Mouse (Mus musculus) lung, embryonic 14.5 days (tissue): ENCODE measurements around the gene Phlpp1. TPM values are rescaled to one million over a fixed set of nuclear protein-coding genes. Genes with fewer than 3 reads are reported as not detected.
A peak's percentile ranks its signal among the peaks of the same experiment; 100 is the strongest.

Source experiments
- ATAC-seq: fragments of 200-750 bp; cut with Nextera tagmentation; 2 replicates; pipeline ENCODE4 v1.8.0; 2017; ENCODE audit warnings: mild to moderate bottlenecking, moderate TSS enrichment, moderate library complexity; ENCODE audit not compliant: insufficient read depth
- DNase-seq: peaks from one replicate; pipeline ENCODE4 v3.0.0-alpha.2; 2015
- H3K27ac ChIP-seq: fragments of 300-500 bp; sonication (generic); 2 replicates; pipeline ENCODE4 v1.5.1; 2014; ENCODE audit warnings: low read depth, mild to moderate bottlenecking, moderate library complexity
- H3K27me3 ChIP-seq: fragments of 300-500 bp; sonication (generic); 2 replicates; pipeline ENCODE4 v1.6.1; 2014; ENCODE audit warnings: low read length, control low read depth; ENCODE audit not compliant: insufficient read depth
- H3K36me3 ChIP-seq: fragments of 300-500 bp; sonication (generic); 2 replicates; pipeline ENCODE4 v1.6.1; 2014; ENCODE audit warnings: control low read depth; ENCODE audit not compliant: insufficient read depth
- H3K4me1 ChIP-seq: fragments of 300-500 bp; sonication (generic); 2 replicates; pipeline ENCODE4 v1.6.1; 2014; ENCODE audit warnings: antibody characterized with exemption, control low read depth; ENCODE audit not compliant: insufficient read depth
- H3K4me2 ChIP-seq: fragments of 300-500 bp; sonication (generic); 2 replicates; pipeline ENCODE4 v1.6.1; 2014; ENCODE audit warnings: mild to moderate bottlenecking
- H3K4me3 ChIP-seq: fragments of 300-500 bp; sonication (generic); 2 replicates; pipeline ENCODE4 v1.5.1; 2014; ENCODE audit warnings: low read depth, low read length
- H3K9ac ChIP-seq: fragments of 300-500 bp; sonication (generic); 2 replicates; pipeline ENCODE4 v1.6.1; 2014
- H3K9me3 ChIP-seq: fragments of 300-500 bp; sonication (generic); 2 replicates; pipeline ENCODE4 v1.6.1; 2016; ENCODE audit warnings: low read depth, low read length, control low read depth
- CTCF ChIP-seq: IDR thresholded peaks from 2 replicates; pipeline ENCODE4 v1.5.1; 2016; ENCODE audit warnings: antibody characterized with exemption, low read depth
- WGBS: fragments of 180-500 bp; shearing (Covaris S2); extraction: QIAGEN DNeasy Blood & Tissue Kit; methylation state at CpG from one replicate; pipeline ENCODE4 v1.1.7; 2014; 5-methylcytosine and 5-hydroxymethylcytosine counted together
- polyA plus RNA-seq: library from polyadenylated mRNA; unstranded; fragments of >200 nt; fragmentation: Nextera tagmentation; extraction: Ambion mirVana; gene quantifications from 2 replicates; pipeline ENCODE4 v1.2.1, GENCODE M21; 2014

The Phlpp1 gene
- polyA plus RNA-seq, 1 experiment from 2014 or later, result 4.2 TPM

DNA sequence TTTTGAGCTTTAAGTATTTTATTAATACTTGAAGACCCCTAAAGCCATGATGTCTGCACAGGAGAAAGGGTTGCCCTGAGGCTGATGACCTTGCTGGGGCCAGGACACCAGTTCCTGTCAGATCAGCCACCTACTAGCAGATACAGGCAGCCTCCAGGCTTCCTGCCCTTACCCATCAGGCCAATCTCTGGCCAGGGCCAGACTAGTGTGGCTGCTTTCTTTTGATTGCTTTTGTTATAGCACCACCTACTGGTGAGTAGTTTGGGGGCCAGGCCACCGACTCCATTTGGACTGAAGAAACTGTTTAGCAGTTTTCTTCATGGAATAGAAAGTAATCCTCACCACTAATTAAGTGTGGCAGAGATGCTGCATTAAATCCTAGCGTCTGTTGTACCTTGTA is 223.9 kb downstream of the Phlpp1 start:
- Histone ChIP-seq H3K9ac (no peak overlapping the region), H3K27me3 (no peaks in the 10 kb centered on the region), H3K27ac (no peak overlapping the region), H3K4me2 (no peak overlapping the region), H3K4me1 (no peaks in the 10 kb centered on the region), H3K9me3 (no peaks in the 10 kb centered on the region), H3K36me3 (peaks cover 17% of the 10 kb centered on the region), H3K4me3 (no peak overlapping the region)
- DNase-seq (peak; percentile 90), ATAC-seq (peak; percentile 77; the same call in 1 of the 2 replicates)
- 7% methylated on average over 2 of the region's 2 CpGs for WGBS
- TF ChIP-seq CTCF, result peak; percentile 81

DNA sequence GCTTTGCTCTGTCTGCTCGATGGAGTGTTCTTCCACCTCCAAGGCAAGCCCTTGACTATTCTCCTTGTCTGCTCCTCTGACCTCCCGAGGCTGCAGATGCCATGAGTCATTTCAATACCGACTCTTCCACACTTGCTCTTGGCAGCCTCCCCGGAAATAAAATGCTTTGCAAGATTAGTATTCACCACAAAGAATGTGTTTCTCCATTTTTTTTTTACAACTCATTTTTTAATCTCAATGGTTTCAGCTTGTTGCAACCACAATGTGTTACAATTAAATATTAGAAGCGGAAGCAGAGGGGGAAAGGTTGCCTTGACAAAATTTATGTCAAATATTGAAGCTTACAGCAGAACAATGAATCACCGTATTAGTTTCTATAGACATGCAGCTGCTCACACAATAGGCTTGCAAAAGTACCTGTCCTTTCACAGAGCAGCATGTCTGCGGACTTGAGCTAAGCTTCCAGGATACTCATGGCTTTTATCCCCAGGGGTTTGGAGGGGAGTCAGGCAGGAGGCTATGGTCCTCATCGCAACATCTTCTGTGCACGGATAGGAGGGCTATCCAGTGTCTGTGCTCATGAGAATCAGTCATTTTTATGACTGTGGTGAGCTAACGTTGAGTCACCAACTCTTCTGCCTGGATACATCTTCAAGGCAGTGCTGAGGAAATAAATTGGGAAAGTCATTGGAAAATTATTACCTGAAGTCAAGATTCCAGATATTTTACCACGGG is 229.5 kb downstream of the Phlpp1 start:
- ATAC-seq, result no peak
- WGBS, result 55% methylated on average over 11 of the region's 11 CpGs
- no peak overlapping the region for H3K9ac ChIP-seq
- H3K36me3 ChIP-seq, result no peaks in the 10 kb centered on the region
- H3K4me1 ChIP-seq, result no peaks in the 10 kb centered on the region
- H3K4me2 ChIP-seq, result no peak overlapping the region
- H3K9me3 ChIP-seq, result no peaks in the 10 kb centered on the region
- H3K27ac ChIP-seq, result no peak overlapping the region
- peak; percentile 61 for DNase-seq
- TF ChIP-seq CTCF, result no peak
- no peak overlapping the region for H3K4me3 ChIP-seq
- H3K27me3 ChIP-seq, result no peaks in the 10 kb centered on the region

- DNase-seq, result no peak
- no peak overlapping the region for H3K27ac ChIP-seq
- H3K9ac ChIP-seq, result no peak overlapping the region
Measured at GRCm38 (mm10) chr1:106403011-106403501, 231.5 kb downstream of the Phlpp1 start.

GRCm38 (mm10) chr1:106406852-106407251 is 235.3 kb downstream of the Phlpp1 start:
- Histone ChIP-seq H3K9me3 (no peaks in the 10 kb centered on the region), H3K27ac (no peak overlapping the region), H3K27me3 (no peaks in the 10 kb centered on the region), H3K4me2 (no peak overlapping the region), H3K9ac (no peak overlapping the region), H3K4me1 (0 out of 2 replicates have a peak, but pooled peaks cover 4% of the 10 kb centered on the region), H3K36me3 (no peaks in the 10 kb centered on the region), H3K4me3 (no peak overlapping the region)
- no peak for TF ChIP-seq CTCF
- WGBS, result 52% methylated on average over 1 of the region's 1 CpGs
- DNase-seq, result peak; percentile 38
- no peak for ATAC-seq

More at GRCm38 (mm10) chr1:106403011-106403501, 231.5 kb downstream of the Phlpp1 start:
- Histone ChIP-seq H3K27me3 (no peaks in the 10 kb centered on the region), H3K4me1 (0 out of 2 replicates have a peak, but pooled peaks cover under 1% of the 10 kb centered on the region), H3K4me2 (no peak overlapping the region), H3K36me3 (no peaks in the 10 kb centered on the region), H3K4me3 (no peak overlapping the region), H3K9me3 (no peaks in the 10 kb centered on the region)
- no peak for TF ChIP-seq CTCF
- no peak for ATAC-seq
- WGBS, result 86% methylated on average over 6 of the region's 6 CpGs

DNA sequence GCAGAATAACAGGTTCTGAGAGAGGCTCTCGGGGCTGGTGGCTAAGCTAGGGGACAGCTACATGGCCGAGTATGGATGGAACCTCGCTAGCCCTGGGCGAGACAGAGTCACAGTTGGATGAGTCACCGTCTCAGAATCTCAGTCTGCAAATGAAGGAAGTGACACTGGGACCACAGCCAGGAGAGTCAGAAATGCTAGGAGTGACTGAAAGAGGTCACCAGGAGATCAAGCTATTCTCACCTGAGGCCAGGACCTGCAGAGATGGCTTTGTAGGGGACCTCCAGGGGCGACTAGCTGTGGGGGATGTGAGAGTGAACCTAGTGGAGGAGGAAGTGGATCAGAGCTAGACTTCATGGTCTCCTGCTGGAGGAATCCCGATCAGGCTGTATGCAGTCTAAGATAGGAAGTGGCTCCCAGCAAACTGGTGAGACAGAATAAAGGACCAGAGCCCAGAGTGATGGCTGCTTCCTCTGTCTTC is 236.4 kb downstream of the Phlpp1 start:
- ATAC-seq (peak; percentile 49; the same call in 1 of the 2 replicates), DNase-seq (peak; percentile 54)
- Histone ChIP-seq H3K27me3 (no peaks in the 10 kb centered on the region), H3K4me2 (no peak overlapping the region), H3K36me3 (no peaks in the 10 kb centered on the region), H3K27ac (no peak overlapping the region), H3K9me3 (no peaks in the 10 kb centered on the region), H3K4me3 (no peak overlapping the region), H3K4me1 (0 out of 2 replicates have a peak, but pooled peaks cover 4% of the 10 kb centered on the region), H3K9ac (no peak overlapping the region)
- TF ChIP-seq CTCF, result no peak
- WGBS, result 38% methylated on average over 7 of the region's 7 CpGs

DNA sequence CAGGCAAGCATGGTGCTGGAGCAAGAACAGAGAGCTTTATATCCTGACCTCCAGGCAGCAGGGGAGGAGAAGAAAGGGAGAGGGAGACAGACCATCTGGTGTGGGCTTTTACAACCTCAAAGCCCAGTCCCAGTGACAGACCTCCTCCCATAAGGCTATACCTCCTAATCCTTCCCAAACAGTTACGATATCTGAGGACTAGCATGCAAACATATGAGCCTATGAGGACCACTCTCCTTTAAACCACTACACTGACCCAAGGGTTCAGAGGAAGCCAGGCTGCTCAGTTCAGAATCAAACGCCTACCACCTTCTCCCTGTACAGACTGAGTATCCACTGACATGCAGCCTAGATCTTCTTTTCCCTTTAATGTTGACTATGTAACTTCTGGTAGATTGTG is 239.3 kb downstream of the Phlpp1 start:
- H3K36me3 ChIP-seq, result no peaks in the 10 kb centered on the region
- no peak for DNase-seq
- no peak overlapping the region for H3K9ac ChIP-seq
- WGBS, result 63% methylated on average over 2 of the region's 2 CpGs
- no peak overlapping the region for H3K4me2 ChIP-seq
- H3K9me3 ChIP-seq, result no peaks in the 10 kb centered on the region
- no peak overlapping the region for H3K4me3 ChIP-seq
- TF ChIP-seq CTCF, result no peak
- no peaks in the 10 kb centered on the region for H3K27me3 ChIP-seq
- H3K4me1 ChIP-seq, result 0 out of 2 replicates have a peak, but pooled peaks cover 4% of the 10 kb centered on the region
- ATAC-seq, result no peak
- H3K27ac ChIP-seq, result no peak overlapping the region

GRCm38 (mm10) chr1:106425128-106425936 is 253.8 kb downstream of the Phlpp1 start:
- Histone ChIP-seq H3K27me3 (no peaks in the 10 kb centered on the region), H3K4me3 (no peak overlapping the region), H3K36me3 (no peaks in the 10 kb centered on the region), H3K27ac (no peak overlapping the region), H3K4me2 (no peak overlapping the region), H3K9ac (no peak overlapping the region), H3K9me3 (no peaks in the 10 kb centered on the region), H3K4me1 (no peaks in the 10 kb centered on the region)
- 33% methylated on average over 9 of the region's 9 CpGs for WGBS
- ATAC-seq (no peak), DNase-seq (peak; percentile 89)
- TF ChIP-seq CTCF, result peak; percentile 79
